In the genomic region with DNA sequence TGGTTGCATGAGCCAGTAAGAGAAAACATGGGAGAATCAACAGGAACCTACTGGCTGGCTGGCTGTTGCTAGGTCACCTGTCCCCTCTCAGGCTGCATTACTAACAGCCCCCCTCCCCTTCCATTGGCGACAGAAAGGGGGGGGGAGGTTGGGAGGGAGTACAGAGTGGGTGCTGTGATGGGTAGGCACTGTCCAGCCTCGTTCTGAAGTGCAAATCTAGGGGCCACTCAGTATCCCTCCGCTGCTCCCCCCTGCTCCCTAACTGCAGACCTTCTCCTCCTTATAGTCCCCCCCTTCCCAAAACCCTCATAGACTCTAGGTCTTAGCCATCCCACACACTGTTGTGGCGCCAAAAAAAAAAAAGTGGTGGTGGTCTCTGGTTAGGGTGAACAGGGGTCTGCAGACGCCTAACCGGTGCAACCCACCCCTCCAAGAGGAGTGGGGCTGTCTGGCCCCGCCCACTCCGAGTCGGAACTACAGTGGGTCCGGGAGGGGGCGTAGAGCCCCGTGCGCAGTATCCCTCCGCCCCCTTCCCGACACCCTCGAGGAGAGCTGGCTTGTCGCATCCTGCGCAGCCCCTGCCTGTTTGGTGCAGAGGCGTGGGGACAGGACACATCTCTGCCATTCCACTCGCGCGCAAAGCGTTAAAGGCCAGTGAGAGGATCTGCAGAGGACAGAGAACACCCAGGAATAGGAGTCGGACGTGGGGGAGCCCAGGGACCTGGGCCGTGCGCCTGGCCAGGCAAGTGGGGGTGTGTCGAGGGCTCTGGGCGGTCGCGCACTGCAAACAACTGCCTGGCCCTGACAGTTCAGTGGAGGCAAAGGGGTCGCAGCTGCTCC, we compare ENCODE assay signal across 8 mouse cellular contexts. TPM values are rescaled to one million over a fixed set of nuclear protein-coding genes. Genes with fewer than 3 reads are reported as not detected.
A peak's percentile ranks its signal among the peaks of the same experiment; 100 is the strongest.
DNase-seq lines count a peak whose midpoint lies in the region; ATAC-seq lines count a peak whose summit lies in the region.
"Not testable (repeated sequence)": the region's sequence is repeated elsewhere in the genome, so short reads cannot be mapped to it uniquely, and the experiment has no call there.

A gene (plus strand): TSS at position 514 of the 840 bp plus-strand sequence.

- H3K27me3 ChIP-seq in intestine, embryonic 14.5 days (replicated peaks; ENCODE audit: control insufficient read depth, insufficient read depth, low read length): not testable (repeated sequence)

- not testable (repeated sequence) for H3K36me3 ChIP-seq in intestine, embryonic 14.5 days (ENCODE audit: control insufficient read depth, insufficient read depth, low read length)

- 25% methylated on average over 25 of the region's 32 CpGs for WGBS in intestine, embryonic 14.5 days

- H3K27ac ChIP-seq in intestine, embryonic 14.5 days (ENCODE audit: low read depth): not testable (repeated sequence)

- H3K9ac ChIP-seq in intestine, embryonic 14.5 days (ENCODE audit: low read length): 0 out of 2 replicates have a peak within 1 kb of the TSS, but pooled peaks have one; percentile 16

- peak within 1 kb of the TSS; percentile 58 for H3K4me2 ChIP-seq in intestine, embryonic 14.5 days (ENCODE audit: low read length)

- peak; percentile 88 for ATAC-seq in intestine, embryonic 14.5 days (replicated peaks; ENCODE audit: low FRiP score, low TSS enrichment, low read depth)

- not testable (repeated sequence) for H3K4me1 ChIP-seq in intestine, embryonic 14.5 days (replicated peaks; ENCODE audit: control insufficient read depth, insufficient read depth, low read length)

- not testable (repeated sequence) for H3K9me3 ChIP-seq in intestine, embryonic 14.5 days (ENCODE audit: control insufficient read depth, low read length)

- DNase-seq in adrenal gland, postnatal 10 days: peak; percentile 38
- DNase-seq in embryo, embryonic 9.5 days (ENCODE audit: extremely low spot score): peak; percentile 42
- DNase-seq in heart, adult 11 months: peak; percentile 88
- DNase-seq in intestine, embryonic 14.5 days (ENCODE audit: low spot score): peak; percentile 54
- DNase-seq in left cerebral cortex, adult 8-10 months (ENCODE audit: low spot score in 2 of 2): peak; percentile 45 to 55
- peak; percentile 8 to 41 for DNase-seq in lung, postnatal 4 days
- DNase-seq in retina, postnatal 1 day: peak; percentile 81
- peak; percentile 3 for DNase-seq in urinary bladder, postnatal 14 days (ENCODE audit: low spot score)

- H3K4me3 ChIP-seq in intestine, embryonic 14.5 days (ENCODE audit: low read depth, low read length): peak within 1 kb of the TSS; percentile 39

RNA-seq across cellular contexts. Expression of the gene that starts here (rescaled TPM):
- 10 to 100 TPM; 14.8 to 21.6 TPM for total RNA-seq in adrenal gland, postnatal 10 days (2021)
- 19.8 and 24.9 TPM in 2 replicates for polyA plus RNA-seq in intestine, embryonic 14.5 days (2014; fragmentation: Nextera tagmentation; extraction: Ambion mirVana)
- total RNA-seq in left cerebral cortex, adult 8-10 months (2022): 100 to 1,000 TPM; 178 to 211 (median 189) TPM

Comparison
In these comparisons a context has a peak if more than half of its experiments do, and no peak if none do; other contexts are left out.
1. RNA of the gene that starts here (total RNA-seq): 178 to 211 TPM in left cerebral cortex, adult 8-10 months; 14.8 to 21.6 TPM in adrenal gland, postnatal 10 days; every median in the first group is over 4 times any median in the second.
2. DNase-seq: peak in every context shown above with its lines; median percentile 88 in heart, adult 11 months; 81 in retina, postnatal 1 day; 54 in intestine, embryonic 14.5 days; 50 in left cerebral cortex, adult 8-10 months; 42 in embryo, embryonic 9.5 days; 38 in adrenal gland, postnatal 10 days; 24 in lung, postnatal 4 days; 3 in urinary bladder, postnatal 14 days.